Mouse (Mus musculus) lung, adult 2 months (tissue): ENCODE measurements around the gene Bpifb1.

ENCODE experiments used
- CTCF ChIP-seq: fragments of 200-500 bp; IDR thresholded peaks from 2 replicates; pipeline ENCODE4 v1.5.1; 2011; ENCODE audit warnings: mild to moderate bottlenecking, low read length, control low read depth; ENCODE audit not compliant: insufficient read depth
- POLR2A ChIP-seq: fragments of 200-500 bp; IDR thresholded peaks from 2 replicates; pipeline ENCODE4 v1.6.1; 2011; ENCODE audit warnings: low read depth, mild to moderate bottlenecking, control low read depth, low read length, borderline replicate concordance; ENCODE audit errors: extremely low read depth

- TF ChIP-seq POLR2A (no peak), CTCF (no peak)
Observed at GRCm38 (mm10) chr2:154169172-154169571, 21.4 kb upstream of the Bpifb1 start.
